In genomic region chr6:38253736-38254641, GRCm38 (mm10) we compare ENCODE assay signal across 8 mouse cellular contexts. TPM values are rescaled to one million over a fixed set of nuclear protein-coding genes. Genes with fewer than 3 reads are reported as not detected.
A peak's percentile ranks its signal among the peaks of the same experiment; 100 is the strongest.
DNase-seq lines count a peak whose midpoint lies in the region; ATAC-seq lines count a peak whose summit lies in the region.

TSS of gene D630045J12Rik (minus strand) at chr6:38254009.

- WGBS in hindbrain, embryonic 16.5 days = under 1% methylated on average over 62 of the region's 118 CpGs

- no peaks in the 10 kb centered on the region for H3K9me3 ChIP-seq in hindbrain, embryonic 16.5 days (ENCODE audit: control insufficient read depth, low read length)
- peaks cover 7% of the 10 kb centered on the region for H3K9me3 ChIP-seq in megakaryocyte, embryonic 14.5 days

- H3K4me3 ChIP-seq in hindbrain, embryonic 16.5 days (ENCODE audit: low read length) = peak within 1 kb of the TSS; percentile 92
- peak within 1 kb of the TSS; percentile 92 for H3K4me3 ChIP-seq in megakaryocyte, embryonic 14.5 days (replicated peaks)

- peak; percentile 72 for DNase-seq in ZHBTc4 (ENCODE audit: low read depth, low spot score)
- DNase-seq in cerebellum, postnatal 25 days = peak; percentile 75 to 87
- peak; percentile 50 to 59 for DNase-seq in gastrocnemius, adult 8-10 months (ENCODE audit: low spot score in 2 of 2)
- peak; percentile 42 to 49 for DNase-seq in left cerebral cortex, adult 8-10 months (ENCODE audit: low spot score in 2 of 2)
- DNase-seq in right cerebral cortex, postnatal 25 days = peak; percentile 80
- peak; percentile 69 to 77 for DNase-seq in urinary bladder, postnatal 4 days (ENCODE audit: low spot score in 2 of 2)

- no peaks in the 10 kb centered on the region for H3K27me3 ChIP-seq in hindbrain, embryonic 16.5 days (replicated peaks; ENCODE audit: control insufficient read depth, insufficient read depth, low read length)
- H3K27me3 ChIP-seq in megakaryocyte, embryonic 14.5 days (replicated peaks) = peaks cover 56% of the 10 kb centered on the region

- peak; percentile 95 for ATAC-seq in hindbrain, embryonic 16.5 days

- peaks cover 26% of the 10 kb centered on the region for H3K4me1 ChIP-seq in hindbrain, embryonic 16.5 days (ENCODE audit: control insufficient read depth, insufficient read depth, low read depth, low read length)
- H3K4me1 ChIP-seq in megakaryocyte, embryonic 14.5 days = peaks cover 24% of the 10 kb centered on the region

- H3K36me3 ChIP-seq in hindbrain, embryonic 16.5 days (ENCODE audit: control insufficient read depth, insufficient read depth, low read length) = no peaks in the 10 kb centered on the region
- H3K36me3 ChIP-seq in megakaryocyte, embryonic 14.5 days (replicated peaks; ENCODE audit: low read length) = no peaks in the 10 kb centered on the region

- H3K4me2 ChIP-seq in hindbrain, embryonic 16.5 days (ENCODE audit: low read length) = peak within 1 kb of the TSS; percentile 82

- H3K9ac ChIP-seq in hindbrain, embryonic 16.5 days (ENCODE audit: low read depth, low read length) = peak within 1 kb of the TSS; percentile 99

- peak within 1 kb of the TSS; percentile 98 for H3K27ac ChIP-seq in hindbrain, embryonic 16.5 days (ENCODE audit: low read depth, low read length)

RNA-seq across cellular contexts. Expression of gene D630045J12Rik, which starts in this region (rescaled TPM):
- under 1 TPM; 0.15 to 0.73 (median 0.24) TPM for total RNA-seq in gastrocnemius, adult 8-10 months (2022)
- 10.4 and 13.6 TPM in 2 replicates for polyA plus RNA-seq in hindbrain, embryonic 16.5 days (2015; fragmentation: Nextera tagmentation; extraction: Ambion mirVana)
- 10 to 100 TPM; 29.1 to 36.6 (median 33.5) TPM for total RNA-seq in left cerebral cortex, adult 8-10 months (2022)
- polyA plus RNA-seq in megakaryocyte, embryonic 14.5 days (2012; ENCODE audit: insufficient read depth, low replicate concordance) = 0.17 TPM in 1 of 2 replicates, not detected in the other

Comparison
In these comparisons a context has a peak if more than half of its experiments do, and no peak if none do; other contexts are left out.
1. Peak in every context shown above with its lines: DNase-seq, ATAC-seq, H3K4me3 ChIP-seq and H3K27ac ChIP-seq.
2. RNA of gene D630045J12Rik (total RNA-seq): 29.1 to 36.6 TPM in left cerebral cortex, adult 8-10 months; 0.15 to 0.73 TPM in gastrocnemius, adult 8-10 months; every median in the first group is over 10 times any median in the second.
3. Peak in DNase-seq in gastrocnemius, adult 8-10 months; RNA of the gene not detected or under 1 TPM.